ENCODE assay signal across 8 mouse cellular contexts in the genomic region with DNA sequence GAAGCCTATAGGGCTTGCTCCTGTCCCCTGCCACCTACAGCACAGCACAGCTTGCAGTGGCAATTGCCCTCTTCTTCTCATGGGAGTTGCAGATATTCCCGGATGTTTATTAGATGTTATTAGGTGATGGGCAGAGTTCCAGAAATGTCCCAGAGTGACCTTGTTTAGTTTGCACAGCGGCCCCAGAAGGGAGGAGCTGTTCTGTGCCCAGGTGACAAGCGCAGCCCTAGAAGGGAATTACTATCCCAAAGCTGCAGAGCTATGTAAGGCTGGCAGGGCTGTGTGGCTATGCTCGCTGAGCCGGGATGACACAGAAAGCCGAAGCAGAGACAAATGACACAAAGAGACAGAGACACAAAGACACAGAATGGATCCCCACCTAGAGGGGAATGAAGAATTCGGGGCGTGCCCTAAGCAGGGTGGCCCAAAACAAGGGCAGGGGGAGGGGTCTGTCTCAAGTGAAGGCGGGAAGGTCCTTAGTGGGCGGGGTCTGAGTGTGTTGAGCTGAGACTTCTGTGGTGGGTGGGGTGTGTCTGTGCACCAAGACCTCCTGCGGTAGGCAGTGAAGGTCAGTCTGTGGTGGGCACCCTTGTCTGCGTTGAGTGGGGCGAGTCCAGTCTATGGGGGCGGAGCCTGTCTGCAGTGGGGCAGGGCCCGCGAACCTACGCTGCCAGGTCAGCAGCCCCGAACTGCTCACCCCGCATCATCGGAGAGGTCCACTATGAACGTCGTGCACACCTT. TPM values are rescaled to one million over a fixed set of nuclear protein-coding genes. Genes with fewer than 3 reads are reported as not detected.
DNase-seq lines count a peak whose midpoint lies in the region; ATAC-seq and TF ChIP-seq lines count a peak whose summit lies in the region.

No protein-coding gene starts in this region.

- peaks cover 13% of the 10 kb centered on the region for H3K4me1 ChIP-seq in testis, adult 2 months (ENCODE audit: control insufficient read depth, insufficient read depth, low read length)
- no peaks in the 10 kb centered on the region; the same call in 1 of the 2 replicates for H3K4me1 ChIP-seq in heart, adult 2 months (ENCODE audit: control insufficient read depth, insufficient read depth, low read length)
- H3K4me1 ChIP-seq in lung, embryonic 14.5 days (ENCODE audit: insufficient read depth): peaks cover 15% of the 10 kb centered on the region
- H3K4me1 ChIP-seq in neural tube, embryonic 14.5 days (ENCODE audit: control insufficient read depth, insufficient read depth, low read length): peaks cover 11% of the 10 kb centered on the region; the same call in 1 of the 2 replicates

- no peaks in the 10 kb centered on the region for H3K79me2 ChIP-seq in heart, adult 2 months (replicated peaks; ENCODE audit: control insufficient read depth, insufficient read depth, low read length)

- TF ChIP-seq POLR2A in testis, adult 2 months (IDR thresholded peaks at IDR 0.05; ENCODE audit: control insufficient read depth, low read depth, low read length): no peak
- TF ChIP-seq POLR2A in heart, adult 2 months (IDR thresholded peaks at IDR 0.05; ENCODE audit: insufficient read depth, low read depth, low read length): peak; percentile 13; the same call in 1 of the 2 replicates

- no peaks in the 10 kb centered on the region; the same call in 1 of the 2 replicates for H3K27me3 ChIP-seq in testis, adult 2 months (ENCODE audit: control insufficient read depth, insufficient read depth, low read length)
- H3K27me3 ChIP-seq in heart, adult 2 months (ENCODE audit: control insufficient read depth, insufficient read depth, low read length): no peaks in the 10 kb centered on the region
- no peaks in the 10 kb centered on the region for H3K27me3 ChIP-seq in lung, embryonic 14.5 days (ENCODE audit: insufficient read depth, low read length)
- no peaks in the 10 kb centered on the region for H3K27me3 ChIP-seq in neural tube, embryonic 14.5 days (ENCODE audit: control insufficient read depth, insufficient read depth, low read length)

- intact Hi-C loops in heart, adult 2 months (cut with DNase I): no loop called here

- H3K36me3 ChIP-seq in testis, adult 2 months (ENCODE audit: control insufficient read depth, insufficient read depth, low read length): no peaks in the 10 kb centered on the region
- H3K36me3 ChIP-seq in heart, adult 2 months (ENCODE audit: control insufficient read depth, insufficient read depth, low read length): no peaks in the 10 kb centered on the region
- no peaks in the 10 kb centered on the region for H3K36me3 ChIP-seq in lung, embryonic 14.5 days (ENCODE audit: insufficient read depth)
- no peaks in the 10 kb centered on the region for H3K36me3 ChIP-seq in neural tube, embryonic 14.5 days (ENCODE audit: control insufficient read depth, insufficient read depth, low read length)

- peak; percentile 62 for ATAC-seq in common myeloid progenitor, adult 5-6 weeks (replicated peaks; ENCODE audit: low read depth, poor library complexity, severe bottlenecking)
- peak; percentile 75 for ATAC-seq in lung, embryonic 14.5 days (ENCODE audit: insufficient read depth)
- ATAC-seq in neural tube, embryonic 14.5 days (ENCODE audit: low read depth): peak; percentile 58; the same call in 1 of the 2 replicates

- H3K27ac ChIP-seq in testis, adult 2 months (ENCODE audit: control insufficient read depth, insufficient read depth, low read depth, low read length): no peak overlapping the region
- peak overlapping the region; percentile 87 for H3K27ac ChIP-seq in heart, adult 2 months
- H3K27ac ChIP-seq in lung, embryonic 14.5 days (ENCODE audit: low read depth): peak overlapping the region; percentile 93
- no peak overlapping the region for H3K27ac ChIP-seq in neural tube, embryonic 14.5 days (ENCODE audit: low read depth, low read length)

- no peaks in the 10 kb centered on the region for H3K9me3 ChIP-seq in lung, embryonic 14.5 days (ENCODE audit: low read depth, low read length)
- H3K9me3 ChIP-seq in neural tube, embryonic 14.5 days (ENCODE audit: control insufficient read depth, low read length): no peaks in the 10 kb centered on the region

- no peak for DNase-seq in testis, postnatal 14 days (ENCODE audit: low spot score)
- DNase-seq in heart, adult 2 months: peak; percentile 70 to 75
- peak; percentile 61 for DNase-seq in kidney, adult 18-20 months
- peak; percentile 84 for DNase-seq in lung, embryonic 14.5 days
- DNase-seq in layer of hippocampus, adult 9-10 months (ENCODE audit: low spot score): no peak

- peak overlapping the region; percentile 88 for H3K9ac ChIP-seq in heart, adult 2 months (ENCODE audit: low read depth, low read length)
- H3K9ac ChIP-seq in lung, embryonic 14.5 days: peak overlapping the region; percentile 70
- peak overlapping the region; percentile 53 for H3K9ac ChIP-seq in neural tube, embryonic 14.5 days (replicated peaks; ENCODE audit: low read depth, low read length)

- TF ChIP-seq CTCF in testis, adult 2 months (IDR thresholded peaks at IDR 0.05; ENCODE audit: control insufficient read depth, insufficient read depth, insufficient replicate concordance, low read depth, low read length): no peak
- no peak for TF ChIP-seq CTCF in heart, adult 2 months (IDR thresholded peaks at IDR 0.05)
- no peak for TF ChIP-seq CTCF in lung, embryonic 14.5 days (IDR thresholded peaks at IDR 0.05; ENCODE audit: low read depth)

- peak overlapping the region; percentile 93 for H3K4me2 ChIP-seq in lung, embryonic 14.5 days
- peak overlapping the region; percentile 91 for H3K4me2 ChIP-seq in neural tube, embryonic 14.5 days (ENCODE audit: low read depth, low read length)

- peak overlapping the region; percentile 72 for H3K4me3 ChIP-seq in testis, adult 2 months (ENCODE audit: control insufficient read depth, low read depth, low read length)
- H3K4me3 ChIP-seq in heart, adult 2 months: peak overlapping the region; percentile 98
- peak overlapping the region; percentile 70 for H3K4me3 ChIP-seq in lung, embryonic 14.5 days (ENCODE audit: low read depth, low read length)
- peak overlapping the region; percentile 51 for H3K4me3 ChIP-seq in neural tube, embryonic 14.5 days (ENCODE audit: low read depth, low read length)

- 0 out of 2 replicates have a peak, but pooled peaks have one; percentile 6 for TF ChIP-seq EP300 in heart, adult 2 months (IDR thresholded peaks at IDR 0.05; ENCODE audit: insufficient read depth, low read depth, low read length)

- WGBS in heart, adult 2 months: 4% methylated on average over 22 of the region's 22 CpGs
- WGBS in lung, embryonic 14.5 days: under 1% methylated on average over 22 of the region's 22 CpGs
- WGBS in neural tube, embryonic 14.5 days: 3% methylated on average over 22 of the region's 22 CpGs

RNA-seq across cellular contexts. Expression of gene Trpm4, which starts 0.7 kb away (rescaled TPM):
- 52.2 and 54.8 TPM in 2 replicates for polyA plus RNA-seq in testis, adult 2 months (2012; rRNA removed)
- total RNA-seq in common myeloid progenitor, adult 5-6 weeks (2017): 3.1 and 3.4 TPM in 2 replicates
- total RNA-seq in heart, adult 2 months (2021): 10 to 100 TPM; 21.0 to 21.4 TPM
- 38.7 and 40.9 TPM in 2 replicates for polyA plus RNA-seq in heart, adult 2 months (2012; rRNA removed)
- 11.4 and 15.7 TPM in 2 replicates for polyA plus RNA-seq in lung, embryonic 14.5 days (2014; fragmentation: Nextera tagmentation; extraction: Ambion mirVana)
- 9.1 and 10.9 TPM in 2 replicates for polyA plus RNA-seq in neural tube, embryonic 14.5 days (2014; fragmentation: Nextera tagmentation; extraction: Ambion mirVana)

RNA-seq across cellular contexts. Expression of gene Hrc, which starts 2.2 kb away (rescaled TPM):
- 0.10 and 0.22 TPM in 2 replicates for polyA plus RNA-seq in testis, adult 2 months (2012; rRNA removed)
- total RNA-seq in common myeloid progenitor, adult 5-6 weeks (2017): 0.41 TPM in 1 of 2 replicates, not detected in the other
- 1,000 to 10,000 TPM in 1 of 2 experiments, 100 to 1,000 TPM in 1; 863 to 1,007 TPM for total RNA-seq in heart, adult 2 months (2021)
- 383 and 578 TPM in 2 replicates for polyA plus RNA-seq in heart, adult 2 months (2012; rRNA removed)
- 0.58 and 1.2 TPM in 2 replicates for polyA plus RNA-seq in lung, embryonic 14.5 days (2014; fragmentation: Nextera tagmentation; extraction: Ambion mirVana)
- 0.13 and 0.52 TPM in 2 replicates for polyA plus RNA-seq in neural tube, embryonic 14.5 days (2014; fragmentation: Nextera tagmentation; extraction: Ambion mirVana)

RNA-seq across cellular contexts. Expression of gene Ppfia3, which starts 34.0 kb away (rescaled TPM):
- 1.1 and 1.2 TPM in 2 replicates for polyA plus RNA-seq in testis, adult 2 months (2012; rRNA removed)
- not detected in 2 replicates for total RNA-seq in common myeloid progenitor, adult 5-6 weeks (2017)
- under 1 TPM; 0.11 to 0.26 TPM for total RNA-seq in heart, adult 2 months (2021)
- polyA plus RNA-seq in heart, adult 2 months (2012; rRNA removed): 0.09 and 0.14 TPM in 2 replicates
- polyA plus RNA-seq in lung, embryonic 14.5 days (2014; fragmentation: Nextera tagmentation; extraction: Ambion mirVana): 3.1 and 3.2 TPM in 2 replicates
- polyA plus RNA-seq in neural tube, embryonic 14.5 days (2014; fragmentation: Nextera tagmentation; extraction: Ambion mirVana): 28.4 and 30.4 TPM in 2 replicates

RNA-seq across cellular contexts. Expression of gene Lin7b, which starts 37.5 kb away (rescaled TPM):
- 5.7 and 7.3 TPM in 2 replicates for polyA plus RNA-seq in testis, adult 2 months (2012; rRNA removed)
- total RNA-seq in common myeloid progenitor, adult 5-6 weeks (2017): 1.9 TPM in 1 of 2 replicates, not detected in the other
- 1 to 10 TPM; 1.0 to 1.6 TPM for total RNA-seq in heart, adult 2 months (2021)
- 2.3 and 3.4 TPM in 2 replicates for polyA plus RNA-seq in heart, adult 2 months (2012; rRNA removed)
- polyA plus RNA-seq in lung, embryonic 14.5 days (2014; fragmentation: Nextera tagmentation; extraction: Ambion mirVana): 0.30 and 0.87 TPM in 2 replicates
- 24.9 and 49.4 TPM in 2 replicates for polyA plus RNA-seq in neural tube, embryonic 14.5 days (2014; fragmentation: Nextera tagmentation; extraction: Ambion mirVana)

RNA-seq across cellular contexts. Expression of gene Slc6a21, which starts 55.5 kb away (rescaled TPM):
- 785 and 851 TPM in 2 replicates for polyA plus RNA-seq in testis, adult 2 months (2012; rRNA removed)
- not detected in 2 replicates for total RNA-seq in common myeloid progenitor, adult 5-6 weeks (2017)
- not detected for total RNA-seq in heart, adult 2 months (2021)
- 0.38 and 0.55 TPM in 2 replicates for polyA plus RNA-seq in heart, adult 2 months (2012; rRNA removed)
- polyA plus RNA-seq in lung, embryonic 14.5 days (2014; fragmentation: Nextera tagmentation; extraction: Ambion mirVana): not detected in 2 replicates
- not detected in 2 replicates for polyA plus RNA-seq in neural tube, embryonic 14.5 days (2014; fragmentation: Nextera tagmentation; extraction: Ambion mirVana)

Comparison
In these comparisons a context has a peak if more than half of its experiments do, and no peak if none do; other contexts are left out.
1. H3K27ac ChIP-seq: peak in heart, adult 2 months (single experiment) and lung, embryonic 14.5 days (single experiment); none in testis, adult 2 months (single experiment) and neural tube, embryonic 14.5 days (single experiment).
2. DNase-seq: peak in heart, adult 2 months (2 of 2), kidney, adult 18-20 months (single experiment) and lung, embryonic 14.5 days (single experiment); none in testis, postnatal 14 days (single experiment) and layer of hippocampus, adult 9-10 months (single experiment).
3. RNA of gene Hrc, which starts 2.2 kb away (polyA plus RNA-seq): 383 to 578 TPM in heart, adult 2 months; 0.58 to 1.2 TPM in lung, embryonic 14.5 days, 0.10 to 0.22 TPM in testis, adult 2 months and 0.13 to 0.52 TPM in neural tube, embryonic 14.5 days; every median in the first group is over 100 times any median in the second.
4. Peak in every context shown above with its lines, with median percentiles within 50 percentile points of each other: H3K4me3 ChIP-seq, ATAC-seq and H3K9ac ChIP-seq.